Mouse (Mus musculus): ENCODE data around the gene Crtc3.

The Crtc3 gene

DNA sequence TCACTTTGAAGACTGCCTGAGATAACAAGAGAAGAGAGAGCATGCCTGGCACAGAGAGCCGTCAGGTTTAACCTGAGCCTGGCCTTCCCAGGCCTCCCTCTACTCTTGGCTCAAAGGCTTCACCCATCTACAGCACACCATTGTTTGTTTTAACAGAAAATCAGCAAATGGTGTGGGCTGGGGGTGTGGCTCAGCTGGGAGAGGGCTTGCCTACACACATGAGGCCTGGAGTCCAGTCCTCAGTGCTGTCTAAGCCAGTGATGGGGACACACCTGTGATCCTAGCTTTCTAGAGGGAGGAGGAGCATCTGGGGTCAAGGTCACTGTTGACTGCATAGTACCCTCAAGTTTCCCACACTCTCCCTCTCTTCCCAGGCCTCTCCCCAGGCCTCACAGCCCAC lies 6.0 kb downstream of the Crtc3 start:
- no peak for DNase-seq (ENCODE audit: low read depth, low spot score)

DNA sequence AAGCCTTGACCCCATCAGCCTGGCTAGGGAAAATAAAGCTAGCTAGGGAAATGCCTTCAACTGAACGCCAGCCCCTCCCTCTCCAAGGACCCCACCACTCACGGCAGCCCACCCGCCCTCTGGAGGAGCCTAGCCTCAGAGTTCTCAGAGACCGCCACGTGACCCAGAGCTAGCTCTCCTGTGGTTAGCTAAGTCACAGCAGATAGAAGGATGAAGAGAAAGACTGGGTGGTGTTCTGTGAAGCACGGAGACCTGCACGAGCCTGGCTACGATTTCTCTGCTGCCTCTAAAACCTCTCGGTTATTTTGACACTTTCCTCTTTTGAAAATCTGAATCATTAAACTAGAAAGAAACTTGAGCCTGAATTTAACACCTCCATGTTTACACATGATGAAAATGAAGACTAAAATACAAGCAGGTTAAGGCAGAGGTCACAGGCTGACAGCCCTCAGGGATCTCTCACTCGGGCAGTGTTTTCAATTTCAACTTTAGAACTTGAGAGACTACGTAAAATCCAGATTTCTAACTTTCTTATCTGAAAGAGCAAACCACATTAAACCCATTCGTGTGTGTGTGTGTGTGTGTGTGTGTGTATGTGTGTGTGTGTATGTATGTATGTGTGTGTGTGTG lies 8.3 kb downstream of the Crtc3 start:
- DNase-seq (ENCODE audit: low read depth, low spot score), result no peak

DNA sequence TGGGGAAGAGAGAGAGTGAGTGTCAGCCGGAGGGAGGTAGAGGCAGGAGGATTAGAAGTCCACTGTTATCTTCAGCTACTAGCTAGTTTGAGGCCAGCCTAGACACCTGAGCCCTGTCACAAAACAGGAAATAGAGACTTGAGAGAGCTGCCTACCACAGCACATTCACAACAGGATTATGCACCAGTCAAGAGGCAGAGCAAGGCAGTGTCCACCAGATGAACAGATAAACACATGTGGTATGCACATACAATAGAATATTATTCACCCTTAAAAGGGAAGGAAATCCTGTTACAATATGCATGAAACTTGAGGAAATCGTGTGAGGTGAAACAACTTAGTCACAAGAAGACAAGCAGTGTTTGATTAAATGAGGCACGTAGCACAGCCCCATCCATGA lies 16.4 kb downstream of the Crtc3 start:
- DNase-seq (ENCODE audit: low read depth, low spot score), result no peak

- DNase-seq (ENCODE audit: low read depth, low spot score), result no peak
Measured at GRCm38 (mm10) chr7:80670889-80671288, 17.8 kb downstream of the Crtc3 start.

GRCm38 (mm10) chr7:80667190-80667589 lies 21.5 kb downstream of the Crtc3 start:
- DNase-seq (ENCODE audit: low read depth, low spot score), result no peak

- no peak for DNase-seq (ENCODE audit: low read depth, low spot score)
Measured at GRCm38 (mm10) chr7:80666198-80666915, 22.3 kb downstream of the Crtc3 start.

- no peak for DNase-seq (ENCODE audit: low read depth, low spot score)
Measured at GRCm38 (mm10) chr7:80661082-80661481, 27.6 kb downstream of the Crtc3 start.

DNA sequence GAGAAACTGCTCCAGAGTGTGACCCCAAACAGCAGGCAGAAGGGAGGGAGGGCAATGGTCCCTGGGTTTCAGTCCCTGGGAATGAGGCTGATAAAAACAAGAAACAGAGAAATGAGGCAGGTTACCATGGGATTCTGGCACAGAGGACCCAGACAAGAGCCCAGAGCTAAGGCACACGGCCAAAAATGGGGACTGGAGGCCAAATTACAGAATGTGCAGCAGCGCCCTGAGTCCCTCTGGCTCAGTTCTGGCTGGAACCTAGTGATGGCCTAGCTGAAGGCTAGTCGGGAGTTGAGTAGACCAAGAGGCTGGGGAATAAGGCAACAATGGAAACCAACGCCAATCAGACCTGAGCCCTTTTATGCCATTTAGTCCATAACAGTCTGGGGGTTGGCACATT lies 28.1 kb downstream of the Crtc3 start:
- no peak for DNase-seq (ENCODE audit: low read depth, low spot score)

DNA sequence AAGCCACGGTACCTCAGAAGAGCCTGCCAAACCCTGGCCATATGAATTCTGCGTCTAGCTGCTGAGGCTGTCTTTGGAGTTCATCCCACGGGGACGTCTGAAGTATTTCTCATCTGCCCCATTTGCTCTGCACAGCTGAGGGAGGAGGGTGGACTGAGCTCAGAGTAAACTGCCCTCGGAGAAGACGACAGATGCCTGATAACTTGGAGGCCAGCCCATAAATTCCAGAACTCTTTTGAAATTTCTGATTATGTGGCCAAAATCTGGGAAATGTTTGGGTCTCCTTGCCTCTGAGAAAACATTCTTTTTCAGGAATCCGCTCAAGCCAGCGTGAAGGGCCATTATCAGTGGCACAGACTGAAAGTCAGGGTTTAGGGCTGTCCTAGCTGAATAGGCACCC lies 30.8 kb downstream of the Crtc3 start:
- DNase-seq (ENCODE audit: low read depth, low spot score), result no peak

- DNase-seq (ENCODE audit: low read depth, low spot score), result no peak
Measured at GRCm38 (mm10) chr7:80655350-80656013, 33.2 kb downstream of the Crtc3 start.

DNA sequence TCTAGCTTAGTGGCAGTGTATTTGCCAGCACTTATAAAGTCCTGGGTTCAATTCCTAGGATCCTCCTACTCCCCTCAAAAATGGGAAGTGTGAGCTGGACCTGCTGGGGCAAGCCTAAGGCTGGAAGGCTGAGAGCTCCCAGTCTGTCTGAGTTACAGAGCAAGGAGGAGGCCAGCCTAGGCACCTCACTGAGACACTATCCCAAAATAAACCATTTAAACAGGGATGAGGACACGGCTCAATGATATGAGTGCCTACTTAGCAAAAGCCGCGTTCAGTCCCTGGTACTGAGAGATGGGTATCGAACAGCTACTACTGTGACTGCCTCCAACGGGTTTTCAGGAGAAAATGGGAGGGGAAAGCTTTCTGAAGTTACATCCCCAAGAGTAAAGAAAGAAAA lies 33.8 kb downstream of the Crtc3 start:
- no peak for DNase-seq (ENCODE audit: low read depth, low spot score)

- DNase-seq (ENCODE audit: low read depth, low spot score), result no peak
Measured at GRCm38 (mm10) chr7:80654393-80654792, 34.3 kb downstream of the Crtc3 start.

DNA sequence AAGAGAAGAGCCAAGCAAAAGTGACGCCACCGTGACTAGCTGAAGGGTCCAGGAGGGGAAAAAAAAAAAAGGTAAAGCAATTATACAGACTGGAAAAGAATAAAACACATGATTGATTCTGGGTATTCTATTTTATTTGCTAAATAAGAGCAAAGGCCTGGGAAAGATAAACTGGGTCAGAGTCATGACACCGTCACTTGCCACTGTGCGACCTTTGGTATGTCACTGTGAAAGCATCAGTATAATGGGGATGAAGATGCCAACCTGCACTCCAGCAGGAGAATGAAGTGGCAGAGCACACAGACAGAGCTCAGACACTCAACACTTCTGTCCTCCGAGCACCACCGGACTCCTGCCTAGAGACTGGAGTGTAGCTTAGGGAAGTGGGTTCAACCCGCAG lies 34.7 kb downstream of the Crtc3 start:
- no peak for DNase-seq (ENCODE audit: low read depth, low spot score)

GRCm38 (mm10) chr7:80653077-80653476 lies 35.6 kb downstream of the Crtc3 start:
- no peak for DNase-seq (ENCODE audit: low read depth, low spot score)

GRCm38 (mm10) chr7:80652289-80652688 lies 36.4 kb downstream of the Crtc3 start:
- no peak for DNase-seq (ENCODE audit: low read depth, low spot score)

DNA sequence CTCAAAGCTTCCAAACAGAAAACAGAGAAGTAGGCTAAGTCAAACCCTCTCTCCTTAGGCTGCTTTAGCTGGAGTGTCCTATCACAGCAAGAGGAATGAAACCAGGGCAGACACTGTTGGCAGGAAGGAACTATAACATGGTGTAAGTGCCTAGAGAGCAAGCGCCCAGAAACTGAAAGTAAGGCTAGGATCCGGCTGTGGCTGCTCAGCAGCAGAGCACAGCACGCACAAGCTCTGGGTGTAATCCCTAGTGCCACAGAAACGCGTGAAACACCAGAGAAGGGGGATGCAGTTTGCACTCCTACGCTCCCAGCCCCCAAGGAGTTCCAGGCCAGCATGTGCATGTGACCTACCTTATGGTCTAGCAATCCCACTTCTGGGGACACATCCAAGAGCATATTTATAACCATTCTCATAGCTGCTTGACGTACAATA lies 41.2 kb downstream of the Crtc3 start:
- no peak for DNase-seq (ENCODE audit: low read depth, low spot score)

- no peak for DNase-seq (ENCODE audit: low read depth, low spot score)
Measured at GRCm38 (mm10) chr7:80646093-80647025, 42.3 kb downstream of the Crtc3 start.

DNA sequence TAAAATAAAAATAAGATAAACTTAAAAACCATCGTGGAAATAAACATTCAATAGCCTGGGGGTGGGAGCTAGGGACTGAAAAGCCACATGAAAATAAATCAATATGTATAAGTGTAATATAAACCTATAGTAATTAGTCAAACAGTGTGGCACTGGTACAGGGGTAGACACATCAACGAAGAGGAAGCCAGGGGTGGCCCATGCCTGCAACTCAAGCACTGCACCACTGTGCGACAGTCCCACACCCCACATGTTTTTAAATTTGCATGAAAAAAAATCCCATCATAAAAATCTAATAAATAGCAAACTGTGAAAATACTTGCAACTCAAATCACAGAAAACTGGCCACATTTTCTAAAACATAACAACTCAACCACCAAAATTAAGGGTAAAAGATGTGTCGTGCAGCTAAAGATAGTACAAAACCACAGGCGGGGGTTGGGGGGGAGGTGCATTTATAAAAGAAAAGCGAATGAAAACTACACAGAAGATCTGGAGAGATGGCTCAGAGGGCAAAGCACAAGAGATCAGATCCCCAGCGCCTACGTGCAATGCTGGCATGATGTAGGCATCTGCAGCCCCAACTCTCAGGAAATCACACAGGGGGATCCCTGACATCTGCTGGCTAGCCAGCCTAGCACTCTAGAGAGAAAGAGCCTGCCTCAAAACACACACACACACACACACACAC lies 45.6 kb downstream of the Crtc3 start:
- DNase-seq (ENCODE audit: low read depth, low spot score), result no peak

- DNase-seq (ENCODE audit: low read depth, low spot score), result no peak
Measured at GRCm38 (mm10) chr7:80642552-80642951, 46.1 kb downstream of the Crtc3 start.

DNA sequence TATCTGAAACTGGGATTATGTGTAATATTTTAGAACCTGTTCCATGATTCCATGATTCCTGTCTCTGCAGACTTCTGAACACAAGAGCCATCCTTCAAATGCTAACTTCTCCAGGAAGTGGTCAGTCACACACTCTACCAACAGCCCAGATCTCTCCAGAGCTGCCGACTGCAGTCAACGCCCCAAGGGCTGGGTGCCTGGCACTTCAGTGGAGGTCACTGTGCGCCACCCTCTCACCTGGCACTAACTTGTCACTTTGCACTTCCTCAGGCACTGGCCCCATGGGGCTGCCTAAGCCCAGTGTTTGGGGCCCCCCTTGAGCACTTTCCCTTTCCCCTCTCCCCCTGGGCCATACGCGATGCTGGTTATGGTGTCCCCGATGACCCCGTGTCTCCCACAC lies 46.8 kb downstream of the Crtc3 start:
- no peak for DNase-seq (ENCODE audit: low read depth, low spot score)

DNA sequence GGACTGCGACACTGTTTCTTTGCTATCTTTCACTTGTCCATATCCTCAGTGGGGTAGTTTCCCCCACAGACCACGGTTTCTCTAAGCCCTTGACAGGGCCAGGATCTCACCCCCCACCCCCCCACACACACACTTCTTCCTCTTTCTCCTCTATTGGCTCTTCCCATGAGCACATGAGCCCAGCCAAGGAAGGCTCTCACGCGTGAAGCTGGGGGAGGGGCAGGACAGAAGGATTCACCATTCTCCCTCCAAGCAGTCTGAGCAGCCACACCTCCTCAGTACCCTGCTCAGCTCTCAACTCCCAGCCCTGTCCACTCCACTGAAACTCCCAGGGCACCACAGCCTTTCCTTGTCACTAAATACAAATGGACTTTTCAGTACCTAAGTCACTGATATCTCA lies 47.2 kb downstream of the Crtc3 start:
- no peak for DNase-seq (ENCODE audit: low read depth, low spot score)
